Mouse (Mus musculus) stomach, postnatal 0 days (tissue): ENCODE data around the gene Scgb2b11.
"Not testable (repeated sequence)": the region's sequence is repeated elsewhere in the genome, so short reads cannot be mapped to it uniquely, and the experiment has no call there.

Experiments
- CTCF ChIP-seq: IDR thresholded peaks from 2 replicates; pipeline ENCODE4 v1.5.1; 2016; ENCODE audit warnings: antibody characterized with exemption, low read depth, mild to moderate bottlenecking, moderate library complexity
- EP300 ChIP-seq: optimal IDR thresholded peaks from 2 replicates; pipeline ENCODE3; 2016; ENCODE audit warnings: antibody characterized with exemption

DNA sequence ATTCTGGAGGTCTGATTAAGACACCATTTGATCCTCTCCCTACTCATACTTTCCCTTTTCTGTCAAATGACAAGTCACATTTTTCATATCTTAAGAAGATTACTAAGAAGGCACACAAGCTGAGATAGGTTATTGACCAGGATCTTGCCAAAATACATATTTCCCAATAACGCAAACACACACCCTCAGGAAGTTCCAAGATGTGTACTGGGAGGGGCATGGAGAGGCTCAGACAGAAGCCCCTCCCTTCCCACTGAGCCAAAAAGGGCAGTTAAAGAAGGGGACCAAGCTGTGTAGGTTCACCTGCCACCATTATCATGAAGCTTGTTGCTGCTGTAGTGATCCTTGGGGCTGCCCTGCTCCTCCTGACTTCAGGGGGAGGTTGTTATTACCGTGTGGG lies 11.6 kb upstream of the Scgb2b11 start, which contains the start of gene Scgb1b11:
- TF ChIP-seq CTCF, EP300: not testable (repeated sequence)
